Mouse (Mus musculus) midbrain, embryonic 13.5 days (tissue): ENCODE results near the gene Arvcf. TPM values are rescaled to one million over a fixed set of nuclear protein-coding genes. Genes with fewer than 3 reads are reported as not detected.

ENCODE experiments used
- ATAC-seq: fragments of 200-750 bp; cut with Nextera tagmentation; 2 replicates; pipeline ENCODE4 v1.8.0; 2017; ENCODE audit warnings: mild to moderate bottlenecking, moderate TSS enrichment, moderate library complexity
- H3K27ac ChIP-seq: fragments of 300-500 bp; sonication (generic); 2 replicates; pipeline ENCODE4 v1.5.1; 2015; ENCODE audit warnings: inconsistent platforms, mild to moderate bottlenecking, moderate library complexity
- H3K27me3 ChIP-seq: fragments of 300-500 bp; sonication (generic); 2 replicates; pipeline ENCODE4 v1.6.1; 2015; ENCODE audit warnings: mild to moderate bottlenecking, inconsistent platforms
- H3K36me3 ChIP-seq: fragments of 300-500 bp; sonication (generic); 2 replicates; pipeline ENCODE4 v1.6.1; 2015; ENCODE audit warnings: mild to moderate bottlenecking, inconsistent platforms
- H3K4me1 ChIP-seq: fragments of 300-500 bp; sonication (generic); replicated peaks from 2 replicates; pipeline ENCODE4 v1.6.1; 2015; ENCODE audit warnings: inconsistent platforms
- H3K4me2 ChIP-seq: fragments of 300-500 bp; sonication (generic); replicated peaks from 2 replicates; pipeline ENCODE4 v1.6.1; 2015; ENCODE audit warnings: moderate library complexity, mild to moderate bottlenecking, inconsistent platforms
- H3K4me3 ChIP-seq: fragments of 300-500 bp; sonication (generic); replicated peaks from 2 replicates; pipeline ENCODE4 v1.5.1; 2015; ENCODE audit warnings: mild to moderate bottlenecking, inconsistent platforms
- H3K9ac ChIP-seq: fragments of 300-500 bp; sonication (generic); replicated peaks from 2 replicates; pipeline ENCODE4 v1.6.1; 2015; ENCODE audit warnings: mild to moderate bottlenecking, inconsistent platforms
- H3K9me3 ChIP-seq: fragments of 300-500 bp; sonication (generic); 2 replicates; pipeline ENCODE4 v1.6.1; 2016; ENCODE audit warnings: mild to moderate bottlenecking, inconsistent platforms
- WGBS: fragments of 180-500 bp; shearing (Covaris S2); methylation state at CpG from one replicate; pipeline ENCODE4 v1.1.7; 2015; 5-methylcytosine and 5-hydroxymethylcytosine counted together
- polyA plus RNA-seq: library from polyadenylated mRNA; unstranded; fragments of >200 nt; fragmentation: Nextera tagmentation; extraction: Ambion mirVana; gene quantifications from 2 replicates; pipeline ENCODE4 v1.2.1, GENCODE M21; 2015

Gene Arvcf
- polyA plus RNA-seq, 1 experiment from 2014 or later: 111 TPM

GRCm38 (mm10) chr16:18383045-18383726 is 35.2 kb downstream of the Arvcf start:
- no peak overlapping the region for H3K4me3 ChIP-seq
- no peak for ATAC-seq
- H3K4me1 ChIP-seq: peaks cover 91% of the 10 kb centered on the region
- no peak overlapping the region for H3K9ac ChIP-seq
- WGBS: 75% methylated on average over 9 of the region's 9 CpGs
- no peaks in the 10 kb centered on the region for H3K27me3 ChIP-seq
- H3K36me3 ChIP-seq: no peaks in the 10 kb centered on the region
- H3K4me2 ChIP-seq: no peak overlapping the region
- H3K27ac ChIP-seq: no peak overlapping the region
- H3K9me3 ChIP-seq: no peaks in the 10 kb centered on the region

GRCm38 (mm10) chr16:18383756-18384155 is 35.8 kb downstream of the Arvcf start:
- H3K9ac ChIP-seq: no peak overlapping the region
- ATAC-seq: no peak
- H3K4me1 ChIP-seq: peaks cover 91% of the 10 kb centered on the region
- no peaks in the 10 kb centered on the region for H3K9me3 ChIP-seq
- no peak overlapping the region for H3K4me3 ChIP-seq
- H3K27ac ChIP-seq: no peak overlapping the region
- H3K36me3 ChIP-seq: no peaks in the 10 kb centered on the region
- 13% methylated on average over 3 of the region's 3 CpGs for WGBS
- H3K27me3 ChIP-seq: no peaks in the 10 kb centered on the region
- no peak overlapping the region for H3K4me2 ChIP-seq

- Histone ChIP-seq H3K4me3 (no peak overlapping the region), H3K4me1 (peaks cover 91% of the 10 kb centered on the region), H3K4me2 (no peak overlapping the region), H3K27me3 (no peaks in the 10 kb centered on the region), H3K36me3 (no peaks in the 10 kb centered on the region), H3K27ac (no peak overlapping the region), H3K9me3 (no peaks in the 10 kb centered on the region), H3K9ac (no peak overlapping the region)
- WGBS: 71% methylated on average over 7 of the region's 7 CpGs
- no peak for ATAC-seq
Observed at GRCm38 (mm10) chr16:18384211-18384610, 36.2 kb downstream of the Arvcf start.

- Histone ChIP-seq H3K27me3 (no peaks in the 10 kb centered on the region), H3K9me3 (no peaks in the 10 kb centered on the region), H3K4me1 (peaks cover 88% of the 10 kb centered on the region), H3K27ac (no peak overlapping the region), H3K9ac (no peak overlapping the region), H3K36me3 (no peaks in the 10 kb centered on the region), H3K4me2 (no peak overlapping the region), H3K4me3 (no peak overlapping the region)
- no peak for ATAC-seq
- 54% methylated on average over 8 of the region's 8 CpGs for WGBS
Observed at GRCm38 (mm10) chr16:18384659-18385058, 36.7 kb downstream of the Arvcf start.

- H3K9ac ChIP-seq: no peak overlapping the region
- H3K4me2 ChIP-seq: no peak overlapping the region
- H3K36me3 ChIP-seq: 0 out of 2 replicates have a peak, but pooled peaks cover 6% of the 10 kb centered on the region
- 54% methylated on average over 5 of the region's 5 CpGs for WGBS
- no peak for ATAC-seq
- no peak overlapping the region for H3K4me3 ChIP-seq
- no peaks in the 10 kb centered on the region for H3K27me3 ChIP-seq
- no peaks in the 10 kb centered on the region for H3K9me3 ChIP-seq
- peaks cover 81% of the 10 kb centered on the region for H3K4me1 ChIP-seq
- no peak overlapping the region for H3K27ac ChIP-seq
Observed at GRCm38 (mm10) chr16:18385411-18385810, 37.4 kb downstream of the Arvcf start.

GRCm38 (mm10) chr16:18386451-18386850 is 38.5 kb downstream of the Arvcf start:
- WGBS: 76% methylated on average over 7 of the region's 7 CpGs
- peaks cover 10% of the 10 kb centered on the region; the same call in 1 of the 2 replicates for H3K36me3 ChIP-seq
- H3K4me3 ChIP-seq: no peak overlapping the region
- peaks cover 70% of the 10 kb centered on the region for H3K4me1 ChIP-seq
- H3K27ac ChIP-seq: peak overlapping the region; percentile 19; the same call in 1 of the 2 replicates
- no peak overlapping the region for H3K9ac ChIP-seq
- no peaks in the 10 kb centered on the region for H3K9me3 ChIP-seq
- H3K4me2 ChIP-seq: no peak overlapping the region
- ATAC-seq: no peak
- no peaks in the 10 kb centered on the region for H3K27me3 ChIP-seq

GRCm38 (mm10) chr16:18386972-18387371 is 39.0 kb downstream of the Arvcf start:
- 65% methylated on average over 3 of the region's 3 CpGs for WGBS
- no peak overlapping the region for H3K9ac ChIP-seq
- H3K27ac ChIP-seq: peak overlapping the region; percentile 19; the same call in 1 of the 2 replicates
- no peak for ATAC-seq
- H3K4me3 ChIP-seq: no peak overlapping the region
- H3K4me1 ChIP-seq: peaks cover 69% of the 10 kb centered on the region
- no peaks in the 10 kb centered on the region for H3K27me3 ChIP-seq
- H3K9me3 ChIP-seq: no peaks in the 10 kb centered on the region
- H3K36me3 ChIP-seq: peaks cover 10% of the 10 kb centered on the region; the same call in 1 of the 2 replicates
- no peak overlapping the region for H3K4me2 ChIP-seq

GRCm38 (mm10) chr16:18387704-18388582 is 40.0 kb downstream of the Arvcf start:
- peaks cover 66% of the 10 kb centered on the region for H3K4me1 ChIP-seq
- WGBS: 47% methylated on average over 6 of the region's 7 CpGs
- ATAC-seq: 0 out of 2 replicates have a peak, but pooled peaks have one; percentile 6
- peaks cover 10% of the 10 kb centered on the region; the same call in 1 of the 2 replicates for H3K36me3 ChIP-seq
- no peak overlapping the region for H3K4me3 ChIP-seq
- no peaks in the 10 kb centered on the region for H3K27me3 ChIP-seq
- H3K27ac ChIP-seq: peak overlapping the region; percentile 71
- H3K4me2 ChIP-seq: no peak overlapping the region
- 0 out of 2 replicates have a peak overlapping the region, but pooled peaks have one; percentile 29 for H3K9ac ChIP-seq
- no peaks in the 10 kb centered on the region for H3K9me3 ChIP-seq

GRCm38 (mm10) chr16:18388583-18389435 is 40.8 kb downstream of the Arvcf start:
- Histone ChIP-seq H3K27ac (peak overlapping the region; percentile 71), H3K9me3 (no peaks in the 10 kb centered on the region), H3K36me3 (peaks cover 10% of the 10 kb centered on the region; the same call in 1 of the 2 replicates), H3K9ac (peak overlapping the region; percentile 29; the same call in 1 of the 2 replicates), H3K27me3 (no peaks in the 10 kb centered on the region), H3K4me1 (peaks cover 66% of the 10 kb centered on the region), H3K4me3 (no peak overlapping the region), H3K4me2 (no peak overlapping the region)
- ATAC-seq: no peak
- WGBS: 78% methylated on average over 14 of the region's 14 CpGs

GRCm38 (mm10) chr16:18390399-18390798 is 42.4 kb downstream of the Arvcf start:
- H3K9me3 ChIP-seq: no peaks in the 10 kb centered on the region
- WGBS: 77% methylated on average over 6 of the region's 6 CpGs
- no peak for ATAC-seq
- H3K27ac ChIP-seq: no peak overlapping the region
- H3K4me1 ChIP-seq: peaks cover 67% of the 10 kb centered on the region
- peaks cover 10% of the 10 kb centered on the region; the same call in 1 of the 2 replicates for H3K36me3 ChIP-seq
- no peak overlapping the region for H3K4me3 ChIP-seq
- no peak overlapping the region for H3K9ac ChIP-seq
- no peaks in the 10 kb centered on the region for H3K27me3 ChIP-seq
- no peak overlapping the region for H3K4me2 ChIP-seq

GRCm38 (mm10) chr16:18391127-18391526 is 43.1 kb downstream of the Arvcf start:
- Histone ChIP-seq H3K27me3 (no peaks in the 10 kb centered on the region), H3K27ac (no peak overlapping the region), H3K36me3 (peaks cover 10% of the 10 kb centered on the region; the same call in 1 of the 2 replicates), H3K9ac (no peak overlapping the region), H3K9me3 (no peaks in the 10 kb centered on the region), H3K4me1 (peaks cover 74% of the 10 kb centered on the region), H3K4me2 (no peak overlapping the region), H3K4me3 (no peak overlapping the region)
- no peak for ATAC-seq
- WGBS: 99% methylated on average over 3 of the region's 3 CpGs
